ENCODE assay signal across 8 mouse cellular contexts in the genomic region with DNA sequence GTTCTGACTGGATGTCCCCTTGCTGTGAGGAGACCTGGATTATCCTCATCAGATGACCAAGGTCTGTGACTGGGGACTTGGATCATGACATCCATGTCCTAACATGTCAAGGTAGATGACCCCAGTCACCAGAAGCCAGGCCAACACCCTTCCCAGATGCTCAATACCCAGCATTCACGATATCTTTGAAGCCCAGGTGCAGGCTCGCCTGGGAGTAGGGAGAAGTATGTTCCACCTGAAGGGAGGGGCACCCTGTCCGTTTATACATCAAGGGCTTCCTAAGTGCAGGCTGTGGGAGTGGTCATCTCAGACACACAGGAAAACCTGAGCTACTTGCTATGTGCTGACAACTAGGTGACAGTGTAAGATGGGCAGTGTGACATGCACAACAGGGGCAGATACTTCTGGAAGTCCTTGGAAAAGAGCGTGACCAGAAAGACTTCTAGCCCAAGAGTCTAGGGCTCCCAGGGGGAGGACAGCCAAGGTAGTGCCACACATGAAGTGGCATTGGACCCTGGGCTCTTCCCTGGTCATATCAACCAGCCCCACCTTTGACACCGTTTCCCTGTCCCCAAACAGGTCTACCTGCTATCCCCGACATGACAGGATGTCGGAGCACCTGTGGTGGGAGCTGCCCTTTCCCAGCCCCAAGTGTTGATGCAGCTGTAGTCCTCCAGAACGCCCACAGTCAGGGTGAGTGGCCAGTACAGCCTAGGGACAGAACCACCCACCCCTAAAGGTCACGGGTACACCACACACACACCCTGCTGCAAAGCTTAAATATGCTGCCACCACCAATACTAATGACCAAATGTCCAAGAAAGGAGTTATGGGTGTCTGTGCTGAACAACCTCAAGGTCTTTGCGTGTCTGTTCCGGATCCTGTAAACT. TPM values are rescaled to one million over a fixed set of nuclear protein-coding genes. Genes with fewer than 3 reads are reported as not detected.
DNase-seq lines count a peak whose midpoint lies in the region; ATAC-seq lines count a peak whose summit lies in the region.

No protein-coding gene starts in this region.

- H3K4me1 ChIP-seq in hindbrain, embryonic 14.5 days (replicated peaks; ENCODE audit: control insufficient read depth, insufficient read depth, low read length): peaks cover 18% of the 10 kb centered on the region

- peak; percentile 27 for ATAC-seq in hindbrain, embryonic 14.5 days (ENCODE audit: low FRiP score)
- ATAC-seq in megakaryocyte-erythroid progenitor cell, adult 5-6 weeks (replicated peaks; ENCODE audit: low FRiP score, low TSS enrichment, poor library complexity, severe bottlenecking): peak; percentile 7; the same call in 1 of the 2 replicates

- WGBS in hindbrain, embryonic 14.5 days: 43% methylated on average over 11 of the region's 11 CpGs

- H3K27ac ChIP-seq in hindbrain, embryonic 14.5 days: peak overlapping the region; percentile 85

- no peaks in the 10 kb centered on the region for H3K9me3 ChIP-seq in hindbrain, embryonic 14.5 days (ENCODE audit: control insufficient read depth, low read length)

- DNase-seq in adrenal gland, adult 8-10 months: peak; percentile 64
- DNase-seq in adrenal gland, adult 2 months: no peak
- peak; percentile 48 to 74 for DNase-seq in right cerebral cortex, postnatal 10 days (ENCODE audit: low spot score in 2 of 2)
- no peak for DNase-seq in right cerebral cortex, postnatal 4 days
- no peak for DNase-seq in hindbrain, embryonic 14.5 days (ENCODE audit: low spot score)
- peak; percentile 50 for DNase-seq in thymus, postnatal 4 days
- DNase-seq in natural killer cell, adult 2 months (ENCODE audit: low spot score in 2 of 2): no peak

- H3K36me3 ChIP-seq in hindbrain, embryonic 14.5 days (replicated peaks; ENCODE audit: control insufficient read depth, insufficient read depth): peaks cover 23% of the 10 kb centered on the region

- H3K9ac ChIP-seq in hindbrain, embryonic 14.5 days: peak overlapping the region; percentile 61

- H3K4me3 ChIP-seq in hindbrain, embryonic 14.5 days (replicated peaks; ENCODE audit: low read length): peak overlapping the region; percentile 83

- H3K4me2 ChIP-seq in hindbrain, embryonic 14.5 days (replicated peaks): peak overlapping the region; percentile 53

- no peaks in the 10 kb centered on the region for H3K27me3 ChIP-seq in hindbrain, embryonic 14.5 days (ENCODE audit: control insufficient read depth, insufficient read depth, low read length)

RNA-seq across cellular contexts. Expression of a gene that starts 1.1 kb away (rescaled TPM):
- total RNA-seq in adrenal gland, adult 8-10 months (2022): 10 to 100 TPM; 50.9 to 77.7 (median 69.2) TPM
- total RNA-seq in adrenal gland, adult 2 months (2021): 100 to 1,000 TPM in 1 of 2 experiments, 10 to 100 TPM in 1; 87.7 to 122 TPM
- polyA plus RNA-seq in adrenal gland, adult 2 months (2012; rRNA removed): 174 and 205 TPM in 2 replicates
- polyA plus RNA-seq in hindbrain, embryonic 14.5 days (2014; fragmentation: Nextera tagmentation; extraction: Ambion mirVana): 78.9 and 81.8 TPM in 2 replicates
- total RNA-seq in megakaryocyte-erythroid progenitor cell, adult 5-6 weeks (2014; fragmentation: Nextera tagmentation): 134 and 152 TPM in 2 replicates
- total RNA-seq in megakaryocyte-erythroid progenitor cell, adult 5-6 weeks (2017): 128 and 236 TPM in 2 replicates

RNA-seq across cellular contexts. Expression of a gene that starts 8.0 kb away (rescaled TPM):
- 1 to 10 TPM; 1.2 to 2.2 (median 1.7) TPM for total RNA-seq in adrenal gland, adult 8-10 months (2022)
- 1 to 10 TPM; 1.0 to 2.2 TPM for total RNA-seq in adrenal gland, adult 2 months (2021)
- 0.52 and 0.55 TPM in 2 replicates for polyA plus RNA-seq in adrenal gland, adult 2 months (2012; rRNA removed)
- polyA plus RNA-seq in hindbrain, embryonic 14.5 days (2014; fragmentation: Nextera tagmentation; extraction: Ambion mirVana): 1.5 and 1.8 TPM in 2 replicates
- 1.7 and 1.8 TPM in 2 replicates for total RNA-seq in megakaryocyte-erythroid progenitor cell, adult 5-6 weeks (2014; fragmentation: Nextera tagmentation)
- total RNA-seq in megakaryocyte-erythroid progenitor cell, adult 5-6 weeks (2017): 1.7 and 2.4 TPM in 2 replicates

RNA-seq across cellular contexts. Expression of a gene that starts 11.7 kb away (rescaled TPM):
- 10 to 100 TPM; 37.8 to 41.6 (median 39.3) TPM for total RNA-seq in adrenal gland, adult 8-10 months (2022)
- total RNA-seq in adrenal gland, adult 2 months (2021): 10 to 100 TPM; 29.5 to 40.7 TPM
- 147 and 149 TPM in 2 replicates for polyA plus RNA-seq in adrenal gland, adult 2 months (2012; rRNA removed)
- 107 and 108 TPM in 2 replicates for polyA plus RNA-seq in hindbrain, embryonic 14.5 days (2014; fragmentation: Nextera tagmentation; extraction: Ambion mirVana)
- 8.5 and 10.8 TPM in 2 replicates for total RNA-seq in megakaryocyte-erythroid progenitor cell, adult 5-6 weeks (2014; fragmentation: Nextera tagmentation)
- 2.9 and 4.1 TPM in 2 replicates for total RNA-seq in megakaryocyte-erythroid progenitor cell, adult 5-6 weeks (2017)

RNA-seq across cellular contexts. Expression of a gene that starts 16.5 kb away (rescaled TPM):
- total RNA-seq in adrenal gland, adult 8-10 months (2022): not detected
- total RNA-seq in adrenal gland, adult 2 months (2021): not detected
- 0.46 TPM in 1 of 2 replicates, not detected in the other for polyA plus RNA-seq in adrenal gland, adult 2 months (2012; rRNA removed)
- polyA plus RNA-seq in hindbrain, embryonic 14.5 days (2014; fragmentation: Nextera tagmentation; extraction: Ambion mirVana): 0.68 and 1.2 TPM in 2 replicates
- not detected in 2 replicates for total RNA-seq in megakaryocyte-erythroid progenitor cell, adult 5-6 weeks (2014; fragmentation: Nextera tagmentation)
- total RNA-seq in megakaryocyte-erythroid progenitor cell, adult 5-6 weeks (2017): not detected in 2 replicates

RNA-seq across cellular contexts. Expression of a gene that starts 23.4 kb away (rescaled TPM):
- 100 to 1,000 TPM; 578 to 598 (median 581) TPM for total RNA-seq in adrenal gland, adult 8-10 months (2022)
- 100 to 1,000 TPM; 588 to 674 TPM for total RNA-seq in adrenal gland, adult 2 months (2021)
- 314 and 321 TPM in 2 replicates for polyA plus RNA-seq in adrenal gland, adult 2 months (2012; rRNA removed)
- polyA plus RNA-seq in hindbrain, embryonic 14.5 days (2014; fragmentation: Nextera tagmentation; extraction: Ambion mirVana): 930 and 976 TPM in 2 replicates
- total RNA-seq in megakaryocyte-erythroid progenitor cell, adult 5-6 weeks (2014; fragmentation: Nextera tagmentation): 361 and 460 TPM in 2 replicates
- 350 and 443 TPM in 2 replicates for total RNA-seq in megakaryocyte-erythroid progenitor cell, adult 5-6 weeks (2017)

Comparison
In these comparisons a context has a peak if more than half of its experiments do, and no peak if none do; other contexts are left out.
1. DNase-seq: peak in adrenal gland, adult 8-10 months (single experiment), right cerebral cortex, postnatal 10 days (2 of 2) and thymus, postnatal 4 days (single experiment); none in adrenal gland, adult 2 months (single experiment), right cerebral cortex, postnatal 4 days (single experiment), hindbrain, embryonic 14.5 days (single experiment) and natural killer cell, adult 2 months (0 of 2).